In the genomic region with DNA sequence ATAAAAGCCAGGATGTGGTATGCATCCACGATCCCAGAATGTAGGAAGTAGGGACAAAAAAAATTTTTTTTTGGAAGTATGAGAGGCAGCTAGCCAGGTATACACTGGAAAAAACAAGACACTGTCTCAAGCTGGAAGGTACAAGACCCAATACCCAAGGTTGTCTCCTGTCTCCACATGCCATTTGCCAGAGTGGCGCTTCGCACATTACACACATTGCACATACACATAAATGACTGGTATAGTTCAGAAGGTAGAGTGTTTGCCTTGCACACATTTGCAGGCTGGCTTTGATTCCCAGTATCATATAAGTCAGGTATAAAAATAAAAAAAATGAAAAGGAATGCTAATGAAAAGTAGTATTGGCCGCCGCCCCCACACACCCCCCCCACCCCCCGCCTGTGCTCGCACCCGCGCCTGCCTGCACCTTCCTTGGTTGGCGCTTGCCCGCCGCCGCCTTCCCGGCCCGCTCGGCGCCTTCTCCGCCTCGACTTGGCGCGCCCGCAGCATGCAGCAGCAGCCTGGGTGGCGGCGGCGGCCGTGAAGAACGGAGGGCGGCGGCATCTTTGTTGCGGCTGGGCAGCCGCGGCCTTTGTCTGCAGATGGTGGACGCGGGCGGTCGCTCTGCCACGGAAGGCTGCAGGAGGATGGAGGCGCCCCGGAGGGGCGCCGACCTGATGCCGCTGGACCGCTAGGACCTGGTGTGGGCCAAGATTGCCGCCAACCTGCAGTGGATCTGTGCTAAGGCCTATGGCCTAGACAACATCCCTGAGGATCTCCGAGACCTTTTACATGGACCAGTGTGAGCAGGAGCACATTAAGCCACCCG, we compare ENCODE assay signal across 8 mouse cellular contexts.
DNase-seq lines count a peak whose midpoint lies in the region; ATAC-seq lines count a peak whose summit lies in the region.

No protein-coding gene starts in this region.

- 16% methylated on average over 39 of the region's 46 CpGs for WGBS in hindbrain, embryonic 11.5 days
- WGBS in midbrain, embryonic 15.5 days = 11% methylated on average over 44 of the region's 46 CpGs

- peak overlapping the region; percentile 28 for H3K4me3 ChIP-seq in hindbrain, embryonic 11.5 days (ENCODE audit: low read depth, low read length)
- H3K4me3 ChIP-seq in midbrain, embryonic 15.5 days = peak overlapping the region; percentile 29

- H3K4me2 ChIP-seq in hindbrain, embryonic 11.5 days (replicated peaks; ENCODE audit: low read depth, low read length) = peak overlapping the region; percentile 60
- peak overlapping the region; percentile 54 for H3K4me2 ChIP-seq in midbrain, embryonic 15.5 days

- H3K27me3 ChIP-seq in hindbrain, embryonic 11.5 days (ENCODE audit: control insufficient read depth, insufficient read depth, low read length) = no peaks in the 10 kb centered on the region
- H3K27me3 ChIP-seq in midbrain, embryonic 15.5 days (replicated peaks) = no peaks in the 10 kb centered on the region

- DNase-seq in adrenal gland, postnatal 10 days = peak; percentile 55
- no peak for DNase-seq in adrenal gland, adult (ENCODE audit: inconsistent age in 2 of 2, low spot score in 1 of 2)
- peak; percentile 36 for DNase-seq in ovary, postnatal 36 days (ENCODE audit: low spot score)
- no peak for DNase-seq in ovary, postnatal 10 days (ENCODE audit: low spot score)
- peak; percentile 62 for DNase-seq in hindbrain, embryonic 11.5 days (ENCODE audit: low spot score)
- DNase-seq in testis, postnatal 14 days (ENCODE audit: low spot score) = no peak

- no peak overlapping the region for H3K27ac ChIP-seq in hindbrain, embryonic 11.5 days (ENCODE audit: low read depth, low read length)
- H3K27ac ChIP-seq in midbrain, embryonic 15.5 days = no peak overlapping the region

- no peaks in the 10 kb centered on the region for H3K36me3 ChIP-seq in hindbrain, embryonic 11.5 days (ENCODE audit: control insufficient read depth, insufficient read depth, low read length)
- H3K36me3 ChIP-seq in midbrain, embryonic 15.5 days (replicated peaks) = no peaks in the 10 kb centered on the region

- ATAC-seq in hindbrain, embryonic 11.5 days (ENCODE audit: low FRiP score) = peak; percentile 75
- peak; percentile 75 for ATAC-seq in midbrain, embryonic 15.5 days (replicated peaks)
- no peak for ATAC-seq in granulocyte monocyte progenitor cell, adult 5-6 weeks (replicated peaks; ENCODE audit: poor library complexity, severe bottlenecking)

- peaks cover 2% of the 10 kb centered on the region; the same call in 1 of the 2 replicates for H3K4me1 ChIP-seq in hindbrain, embryonic 11.5 days (replicated peaks; ENCODE audit: control insufficient read depth, insufficient read depth, low read length)
- H3K4me1 ChIP-seq in midbrain, embryonic 15.5 days = peaks cover 8% of the 10 kb centered on the region

- H3K9ac ChIP-seq in hindbrain, embryonic 11.5 days (ENCODE audit: low read depth, low read length) = peak overlapping the region; percentile 77
- peak overlapping the region; percentile 50 for H3K9ac ChIP-seq in midbrain, embryonic 15.5 days

- no peaks in the 10 kb centered on the region for H3K9me3 ChIP-seq in hindbrain, embryonic 11.5 days (ENCODE audit: control insufficient read depth, low read length)
- no peaks in the 10 kb centered on the region for H3K9me3 ChIP-seq in midbrain, embryonic 15.5 days

Comparison
In these comparisons a context has a peak if more than half of its experiments do, and no peak if none do; other contexts are left out.
1. DNase-seq: peak in adrenal gland, postnatal 10 days (single experiment), ovary, postnatal 36 days (single experiment) and hindbrain, embryonic 11.5 days (single experiment); none in adrenal gland, adult (0 of 2), ovary, postnatal 10 days (single experiment) and testis, postnatal 14 days (single experiment).